Mouse (Mus musculus) lung, embryonic 14.5 days (tissue): Measurements from ENCODE around the gene Mrpl45. TPM values are rescaled to one million over a fixed set of nuclear protein-coding genes. Genes with fewer than 3 reads are reported as not detected.

Experiments used
- ATAC-seq: fragments of 200-750 bp; cut with Nextera tagmentation; 2 replicates; pipeline ENCODE4 v1.8.0; 2017; ENCODE audit warnings: mild to moderate bottlenecking, moderate TSS enrichment, moderate library complexity; ENCODE audit not compliant: insufficient read depth
- DNase-seq: peaks from one replicate; pipeline ENCODE4 v3.0.0-alpha.2; 2015
- H3K27ac ChIP-seq: fragments of 300-500 bp; sonication (generic); 2 replicates; pipeline ENCODE4 v1.5.1; 2014; ENCODE audit warnings: low read depth, mild to moderate bottlenecking, moderate library complexity
- H3K27me3 ChIP-seq: fragments of 300-500 bp; sonication (generic); 2 replicates; pipeline ENCODE4 v1.6.1; 2014; ENCODE audit warnings: low read length, control low read depth; ENCODE audit not compliant: insufficient read depth
- H3K36me3 ChIP-seq: fragments of 300-500 bp; sonication (generic); 2 replicates; pipeline ENCODE4 v1.6.1; 2014; ENCODE audit warnings: control low read depth; ENCODE audit not compliant: insufficient read depth
- H3K4me1 ChIP-seq: fragments of 300-500 bp; sonication (generic); 2 replicates; pipeline ENCODE4 v1.6.1; 2014; ENCODE audit warnings: antibody characterized with exemption, control low read depth; ENCODE audit not compliant: insufficient read depth
- H3K4me2 ChIP-seq: fragments of 300-500 bp; sonication (generic); 2 replicates; pipeline ENCODE4 v1.6.1; 2014; ENCODE audit warnings: mild to moderate bottlenecking
- H3K4me3 ChIP-seq: fragments of 300-500 bp; sonication (generic); 2 replicates; pipeline ENCODE4 v1.5.1; 2014; ENCODE audit warnings: low read depth, low read length
- H3K9ac ChIP-seq: fragments of 300-500 bp; sonication (generic); 2 replicates; pipeline ENCODE4 v1.6.1; 2014
- H3K9me3 ChIP-seq: fragments of 300-500 bp; sonication (generic); 2 replicates; pipeline ENCODE4 v1.6.1; 2016; ENCODE audit warnings: low read depth, low read length, control low read depth
- CTCF ChIP-seq: IDR thresholded peaks from 2 replicates; pipeline ENCODE4 v1.5.1; 2016; ENCODE audit warnings: antibody characterized with exemption, low read depth
- WGBS: fragments of 180-500 bp; shearing (Covaris S2); extraction: QIAGEN DNeasy Blood & Tissue Kit; methylation state at CpG from one replicate; pipeline ENCODE4 v1.1.7; 2014; 5-methylcytosine and 5-hydroxymethylcytosine counted together
- polyA plus RNA-seq: library from polyadenylated mRNA; unstranded; fragments of >200 nt; fragmentation: Nextera tagmentation; extraction: Ambion mirVana; gene quantifications from 2 replicates; pipeline ENCODE4 v1.2.1, GENCODE M21; 2014

Mrpl45 gene
- polyA plus RNA-seq, 1 experiment from 2014 or later, result 46.0 TPM

DNA sequence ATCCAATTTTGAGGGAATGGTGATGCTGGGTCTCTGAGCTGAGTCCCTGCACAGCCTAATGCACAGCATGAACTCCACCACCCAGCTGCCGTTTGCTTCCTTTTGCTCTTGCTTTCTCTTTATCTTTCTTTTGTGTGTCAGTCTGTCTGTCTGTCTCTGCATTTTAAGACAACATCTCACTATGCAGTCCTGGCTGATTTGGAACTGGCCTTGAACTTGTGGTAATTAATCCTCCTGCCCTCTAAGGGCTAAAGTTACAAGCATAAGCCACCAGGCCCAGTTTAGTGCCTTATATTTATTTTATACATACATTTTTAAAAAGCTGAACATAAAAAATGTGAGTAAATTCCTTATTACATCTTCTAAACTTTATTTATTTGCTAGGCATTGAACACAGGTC is 39.5 kb upstream of the Mrpl45 start:
- no peaks in the 10 kb centered on the region for H3K27me3 ChIP-seq
- ATAC-seq (no peak), DNase-seq (no peak)
- H3K9me3 ChIP-seq, result no peaks in the 10 kb centered on the region
- TF ChIP-seq CTCF, result no peak
- no peak overlapping the region for H3K4me2 ChIP-seq
- 47% methylated on average over 1 of the region's 1 CpGs for WGBS
- no peak overlapping the region for H3K4me3 ChIP-seq
- peaks cover 6% of the 10 kb centered on the region; the same call in 1 of the 2 replicates for H3K4me1 ChIP-seq
- H3K27ac ChIP-seq, result no peak overlapping the region
- H3K9ac ChIP-seq, result no peak overlapping the region; the same call in 1 of the 2 replicates
- H3K36me3 ChIP-seq, result no peaks in the 10 kb centered on the region

- H3K9ac ChIP-seq, result no peak overlapping the region
- no peaks in the 10 kb centered on the region for H3K27me3 ChIP-seq
- no peaks in the 10 kb centered on the region for H3K9me3 ChIP-seq
- no peaks in the 10 kb centered on the region for H3K36me3 ChIP-seq
- no peak overlapping the region for H3K4me3 ChIP-seq
- no peak overlapping the region for H3K4me2 ChIP-seq
- WGBS, result 84% methylated on average over 5 of the region's 5 CpGs
- no peak overlapping the region for H3K27ac ChIP-seq
- TF ChIP-seq CTCF, result no peak
- H3K4me1 ChIP-seq, result peaks cover 6% of the 10 kb centered on the region; the same call in 1 of the 2 replicates
- DNase-seq (no peak), ATAC-seq (no peak)
These were observed 38.4 kb upstream of the Mrpl45 start for GRCm38 (mm10) chr11:97277166-97277565.

DNA sequence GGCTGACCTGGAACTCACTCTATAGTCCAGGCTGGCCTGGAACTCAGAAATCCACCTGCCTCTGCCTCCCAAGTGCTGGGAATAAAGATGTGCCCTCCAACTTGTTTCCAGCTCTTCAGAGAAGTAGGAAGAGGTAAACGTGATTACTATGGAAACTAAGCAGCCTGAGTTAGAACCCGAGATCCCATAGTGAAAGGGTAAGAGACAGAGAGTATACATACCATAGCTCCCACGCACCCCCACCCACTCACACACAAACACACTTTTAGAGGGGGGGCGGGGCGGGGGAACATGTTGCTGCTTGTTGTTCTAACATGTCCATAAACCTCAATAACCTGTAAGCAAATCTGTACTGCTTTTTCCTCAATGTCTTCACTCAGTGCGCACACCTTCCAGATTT is 37.1 kb upstream of the Mrpl45 start:
- Histone ChIP-seq H3K27me3 (no peaks in the 10 kb centered on the region), H3K27ac (no peak overlapping the region; the same call in 1 of the 2 replicates), H3K4me2 (peak overlapping the region; percentile 71), H3K4me3 (peak overlapping the region; percentile 86), H3K9me3 (no peaks in the 10 kb centered on the region), H3K36me3 (no peaks in the 10 kb centered on the region), H3K9ac (peak overlapping the region; percentile 93; the same call in 1 of the 2 replicates), H3K4me1 (peaks cover 6% of the 10 kb centered on the region; the same call in 1 of the 2 replicates)
- TF ChIP-seq CTCF, result no peak
- DNase-seq (no peak), ATAC-seq (no peak)
- WGBS, result 69% methylated on average over 6 of the region's 6 CpGs

GRCm38 (mm10) chr11:97279040-97279404 is 36.5 kb upstream of the Mrpl45 start:
- Histone ChIP-seq H3K4me1 (peaks cover 6% of the 10 kb centered on the region; the same call in 1 of the 2 replicates), H3K9ac (peak overlapping the region; percentile 93), H3K4me3 (peak overlapping the region; percentile 86), H3K9me3 (no peaks in the 10 kb centered on the region), H3K27ac (peak overlapping the region; percentile 97; the same call in 1 of the 2 replicates), H3K4me2 (peak overlapping the region; percentile 71), H3K36me3 (no peaks in the 10 kb centered on the region), H3K27me3 (no peaks in the 10 kb centered on the region)
- ATAC-seq (peak; percentile 8; the same call in 1 of the 2 replicates), DNase-seq (no peak)
- 14% methylated on average over 11 of the region's 11 CpGs for WGBS
- no peak for TF ChIP-seq CTCF

DNA sequence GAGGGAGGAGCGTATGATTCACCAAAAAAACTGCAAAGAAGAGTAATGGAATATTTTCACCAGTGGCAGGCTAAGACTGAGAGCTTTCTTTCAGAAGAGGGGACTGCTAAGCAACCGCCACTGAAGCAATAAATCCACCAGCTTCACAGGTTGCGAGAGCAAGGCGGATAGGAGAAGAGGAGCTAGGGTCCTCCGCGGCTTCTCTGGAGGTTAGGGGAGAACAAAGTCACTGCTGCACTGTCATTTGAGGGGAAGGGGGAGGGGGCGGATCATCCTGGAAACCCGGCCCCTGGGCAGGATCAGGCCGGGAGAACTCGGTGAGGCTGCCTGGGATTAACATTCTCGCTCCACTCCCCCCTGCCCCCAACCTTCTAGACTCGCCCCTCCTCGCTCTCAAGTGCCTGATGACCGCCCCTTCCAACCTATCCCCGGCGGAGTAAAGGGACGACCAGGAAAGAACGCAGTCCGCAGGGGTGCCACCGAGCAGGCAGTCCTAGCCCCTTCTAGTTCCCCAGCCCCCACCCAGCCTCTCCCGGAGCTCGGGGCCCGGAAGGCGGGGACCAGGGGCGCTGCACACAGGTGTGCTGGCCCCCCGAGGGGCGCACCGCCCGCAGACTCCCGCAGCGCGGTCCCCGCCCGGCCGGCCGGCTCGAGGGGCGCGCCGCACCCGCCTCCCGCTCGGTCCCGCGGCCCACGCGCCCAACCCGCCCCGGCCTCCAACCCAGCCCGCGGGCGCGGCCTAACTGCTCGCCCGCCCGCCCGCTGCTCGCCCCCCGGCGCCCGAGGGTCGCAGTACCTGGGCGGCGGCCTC is 35.9 kb upstream of the Mrpl45 start:
- Histone ChIP-seq H3K4me3 (peak overlapping the region; percentile 86), H3K9me3 (no peaks in the 10 kb centered on the region), H3K27me3 (no peaks in the 10 kb centered on the region), H3K27ac (peak overlapping the region; percentile 97), H3K9ac (peak overlapping the region; percentile 93), H3K36me3 (no peaks in the 10 kb centered on the region), H3K4me2 (peak overlapping the region; percentile 71), H3K4me1 (peaks cover 6% of the 10 kb centered on the region; the same call in 1 of the 2 replicates)
- WGBS, result under 1% methylated on average over 64 of the region's 64 CpGs
- ATAC-seq (peak; percentile 87), DNase-seq (peak; percentile 76)
- TF ChIP-seq CTCF, result no peak

DNA sequence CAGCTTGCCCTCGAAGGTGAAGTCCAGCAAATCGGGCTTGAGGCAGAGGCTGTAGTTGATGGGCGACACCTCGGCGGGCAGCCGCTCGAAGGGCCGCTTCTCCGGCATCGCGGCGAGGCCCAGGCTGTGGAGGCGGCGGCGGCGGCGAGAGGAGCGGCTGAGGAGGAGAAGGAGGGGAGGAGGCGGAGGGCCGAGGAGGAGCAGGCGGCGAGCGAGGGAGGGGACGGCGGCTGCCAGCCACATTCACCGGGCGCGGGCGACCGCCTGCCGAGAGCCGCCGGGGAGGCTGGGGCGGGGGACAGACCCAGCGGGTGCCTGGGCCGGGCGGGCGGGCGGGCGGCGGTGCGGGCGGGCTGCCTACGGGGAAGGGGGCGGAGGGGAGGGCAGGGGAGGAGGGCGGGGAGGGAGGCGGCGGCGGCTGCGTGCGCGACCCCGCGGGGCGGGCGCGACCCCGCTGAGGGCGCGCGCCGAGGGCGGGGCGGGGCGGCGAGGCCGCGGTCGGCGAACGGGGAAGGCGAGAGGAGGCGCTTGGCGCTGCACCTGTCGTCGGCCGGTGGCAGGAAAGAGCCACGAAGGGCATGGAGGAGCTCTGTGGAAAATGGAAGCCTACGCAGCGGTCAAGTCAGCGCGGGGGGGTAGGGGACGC is 35.2 kb upstream of the Mrpl45 start, which contains the start of gene Npepps:
Gene Npepps (minus strand): TSS at position 423 of the 646 bp plus-strand sequence.
- Histone ChIP-seq H3K27ac (peak within 1 kb of the TSS; percentile 97), H3K36me3 (no peaks in the 10 kb centered on the region), H3K9ac (peak within 1 kb of the TSS; percentile 93), H3K27me3 (no peaks in the 10 kb centered on the region), H3K4me2 (peak within 1 kb of the TSS; percentile 71), H3K9me3 (no peaks in the 10 kb centered on the region), H3K4me3 (peak within 1 kb of the TSS; percentile 86), H3K4me1 (peaks cover 6% of the 10 kb centered on the region; the same call in 1 of the 2 replicates)
- ATAC-seq (peak; percentile 73), DNase-seq (peak; percentile 80)
- under 1% methylated on average over 49 of the region's 83 CpGs for WGBS
- TF ChIP-seq CTCF, result no peak

DNA sequence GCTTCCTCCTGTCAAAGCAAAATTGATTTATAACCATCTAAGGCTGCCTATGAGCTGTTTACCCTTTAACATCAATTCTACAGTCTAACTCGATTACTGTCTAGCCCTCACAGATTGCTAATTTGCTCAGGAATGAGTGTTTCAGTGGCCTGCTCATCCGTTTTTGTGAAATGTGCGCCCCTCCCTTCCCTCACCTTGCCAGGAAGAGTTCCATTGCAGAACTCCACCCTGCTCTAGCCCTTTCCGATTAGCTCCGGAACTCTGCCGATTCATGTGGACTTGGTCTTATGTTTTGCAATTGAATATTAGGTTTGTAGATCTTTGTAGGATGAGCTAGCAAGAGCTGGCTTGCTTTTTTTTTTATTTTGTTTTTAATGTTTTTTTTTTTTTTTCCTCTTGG is 33.3 kb upstream of the Mrpl45 start:
- WGBS, result 73% methylated on average over 6 of the region's 6 CpGs

More for the DNA sequence above, 33.3 kb upstream of the Mrpl45 start:
- H3K36me3 ChIP-seq, result no peaks in the 10 kb centered on the region
- no peaks in the 10 kb centered on the region for H3K9me3 ChIP-seq
- DNase-seq (no peak), ATAC-seq (no peak)
- H3K27ac ChIP-seq, result no peak overlapping the region
- H3K4me2 ChIP-seq, result no peak overlapping the region
- no peak overlapping the region for H3K4me3 ChIP-seq
- H3K4me1 ChIP-seq, result peaks cover 6% of the 10 kb centered on the region; the same call in 1 of the 2 replicates
- no peak overlapping the region for H3K9ac ChIP-seq
- no peaks in the 10 kb centered on the region for H3K27me3 ChIP-seq
- no peak for TF ChIP-seq CTCF
